Mouse (Mus musculus) small intestine, adult 2 months (tissue): ENCODE measurements around the gene Rpa2.

ENCODE experiments used
- CTCF ChIP-seq: fragments of 200-500 bp; IDR thresholded peaks from 2 replicates; pipeline ENCODE4 v1.5.1; 2012; ENCODE audit warnings: low read depth, mild to moderate bottlenecking, control low read depth, inconsistent platforms, low read length, moderate library complexity, mixed read lengths; ENCODE audit not compliant: insufficient replicate concordance, insufficient read length; ENCODE audit errors: extremely low read depth
- POLR2A ChIP-seq: fragments of 200-500 bp; IDR thresholded peaks from 2 replicates; pipeline ENCODE4 v1.6.1; 2012; ENCODE audit warnings: low read depth, mild to moderate bottlenecking, control low read depth, inconsistent platforms, low read length, moderate library complexity

DNA sequence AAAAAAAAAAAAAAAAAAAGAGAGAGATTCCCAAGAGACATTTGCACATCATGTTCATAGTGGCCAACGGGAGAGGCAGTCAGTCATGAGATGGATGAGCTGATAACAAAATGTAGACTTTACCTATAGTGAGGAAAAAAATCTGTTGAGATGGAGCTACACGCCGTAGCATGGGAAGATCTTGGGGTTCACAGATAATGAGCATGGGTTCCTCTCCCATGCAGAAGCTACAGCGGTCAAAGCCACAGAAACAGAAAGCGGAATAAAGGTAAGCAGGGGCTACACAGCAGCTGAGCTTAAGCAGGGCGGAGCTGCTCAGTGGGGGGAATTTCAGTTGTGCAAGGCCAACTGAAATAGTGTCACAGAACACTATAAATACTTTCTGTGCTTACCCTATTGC, 36.2 kb downstream of the Rpa2 start:
- no peak for TF ChIP-seq CTCF
- TF ChIP-seq POLR2A: no peak
